Mouse (Mus musculus) lung, embryonic 16.5 days (tissue): ENCODE measurements around the gene Cadm3. TPM values are rescaled to one million over a fixed set of nuclear protein-coding genes. Genes with fewer than 3 reads are reported as not detected.
A peak's percentile ranks its signal among the peaks of the same experiment; 100 is the strongest.

Source experiments
- ATAC-seq: fragments of 200-750 bp; cut with Nextera tagmentation; 2 replicates; pipeline ENCODE4 v1.8.0; 2017; ENCODE audit warnings: low read depth, mild to moderate bottlenecking, moderate library complexity
- H3K27ac ChIP-seq: fragments of 300-500 bp; sonication (generic); 2 replicates; pipeline ENCODE4 v1.5.1; 2014; ENCODE audit warnings: mild to moderate bottlenecking, control low read depth, low read length
- H3K27me3 ChIP-seq: fragments of 300-500 bp; sonication (generic); 2 replicates; pipeline ENCODE4 v1.6.1; 2014; ENCODE audit warnings: low read depth, low read length, mixed read lengths; ENCODE audit not compliant: control insufficient read depth, insufficient read depth
- H3K36me3 ChIP-seq: fragments of 300-500 bp; sonication (generic); 2 replicates; pipeline ENCODE4 v1.6.1; 2014; ENCODE audit warnings: low read length; ENCODE audit not compliant: control insufficient read depth, insufficient read depth
- H3K4me1 ChIP-seq: fragments of 300-500 bp; sonication (generic); replicated peaks from 2 replicates; pipeline ENCODE4 v1.6.1; 2014; ENCODE audit warnings: low read length, mixed read lengths; ENCODE audit not compliant: control insufficient read depth, insufficient read depth
- H3K4me2 ChIP-seq: fragments of 300-500 bp; sonication (generic); 2 replicates; pipeline ENCODE4 v1.6.1; 2014; ENCODE audit warnings: low read depth, low read length, control low read depth
- H3K4me3 ChIP-seq: fragments of 300-500 bp; sonication (generic); 2 replicates; pipeline ENCODE4 v1.5.1; 2014; ENCODE audit warnings: mild to moderate bottlenecking, low read length, control low read depth
- H3K9ac ChIP-seq: fragments of 300-500 bp; sonication (generic); 2 replicates; pipeline ENCODE4 v1.6.1; 2014; ENCODE audit warnings: low read length, control low read depth
- H3K9me3 ChIP-seq: fragments of 300-500 bp; sonication (generic); 2 replicates; pipeline ENCODE4 v1.6.1; 2016; ENCODE audit warnings: low read length; ENCODE audit not compliant: control insufficient read depth
- WGBS: fragments of 180-500 bp; shearing (Covaris S2); extraction: QIAGEN DNeasy Blood & Tissue Kit; methylation state at CpG from one replicate; pipeline ENCODE4 v1.1.7; 2014; 5-methylcytosine and 5-hydroxymethylcytosine counted together
- polyA plus RNA-seq: library from polyadenylated mRNA; unstranded; fragments of >200 nt; fragmentation: Nextera tagmentation; extraction: Ambion mirVana; gene quantifications from 2 replicates; pipeline ENCODE4 v1.2.1, GENCODE M21; 2015

Gene Cadm3
- polyA plus RNA-seq, 1 experiment from 2014 or later = 0.87 TPM

DNA sequence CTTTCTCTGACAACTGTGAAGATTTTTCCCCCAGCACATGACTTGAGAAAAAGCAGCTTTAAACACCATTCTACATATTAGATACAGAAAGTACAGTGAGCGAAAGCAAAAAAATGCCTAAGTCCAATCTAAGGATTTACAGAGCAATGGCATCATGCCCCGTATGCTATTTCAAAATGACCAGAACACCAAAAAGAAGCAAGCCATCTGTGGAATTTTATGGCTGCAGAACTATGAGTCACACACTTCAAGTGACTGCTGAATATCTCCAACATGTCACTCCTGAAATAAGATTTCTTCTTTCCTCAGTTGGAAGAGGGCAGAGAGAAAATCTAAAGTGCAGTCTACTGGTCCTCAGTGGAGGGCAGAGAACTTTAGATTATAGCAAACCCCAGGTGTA, 4.1 kb downstream of the Cadm3 start:
- H3K4me1 ChIP-seq = peaks cover 8% of the 10 kb centered on the region
- H3K9me3 ChIP-seq = no peaks in the 10 kb centered on the region
- H3K4me3 ChIP-seq = no peak overlapping the region
- WGBS = 84% methylated on average over 2 of the region's 2 CpGs
- ATAC-seq = no peak
- H3K27ac ChIP-seq = no peak overlapping the region
- peaks cover 23% of the 10 kb centered on the region for H3K27me3 ChIP-seq
- H3K4me2 ChIP-seq = no peak overlapping the region
- no peak overlapping the region for H3K9ac ChIP-seq
- no peaks in the 10 kb centered on the region for H3K36me3 ChIP-seq

GRCm38 (mm10) chr1:173361651-173362050, 5.8 kb downstream of the Cadm3 start:
- WGBS = 24% methylated on average over 6 of the region's 6 CpGs
- H3K36me3 ChIP-seq = no peaks in the 10 kb centered on the region
- H3K9me3 ChIP-seq = no peaks in the 10 kb centered on the region
- peaks cover 2% of the 10 kb centered on the region for H3K4me1 ChIP-seq
- no peak; the same call in 1 of the 2 replicates for ATAC-seq
- H3K9ac ChIP-seq = no peak overlapping the region
- no peak overlapping the region for H3K27ac ChIP-seq
- peaks cover 10% of the 10 kb centered on the region; the same call in 1 of the 2 replicates for H3K27me3 ChIP-seq
- H3K4me3 ChIP-seq = no peak overlapping the region
- H3K4me2 ChIP-seq = no peak overlapping the region

- Histone ChIP-seq H3K4me1 (no peaks in the 10 kb centered on the region), H3K27ac (no peak overlapping the region), H3K4me2 (no peak overlapping the region), H3K9ac (no peak overlapping the region), H3K36me3 (no peaks in the 10 kb centered on the region), H3K9me3 (no peaks in the 10 kb centered on the region), H3K4me3 (no peak overlapping the region), H3K27me3 (no peaks in the 10 kb centered on the region)
- 68% methylated on average over 4 of the region's 4 CpGs for WGBS
- ATAC-seq = no peak
Measured at GRCm38 (mm10) chr1:173359590-173360290, 7.8 kb downstream of the Cadm3 start.

DNA sequence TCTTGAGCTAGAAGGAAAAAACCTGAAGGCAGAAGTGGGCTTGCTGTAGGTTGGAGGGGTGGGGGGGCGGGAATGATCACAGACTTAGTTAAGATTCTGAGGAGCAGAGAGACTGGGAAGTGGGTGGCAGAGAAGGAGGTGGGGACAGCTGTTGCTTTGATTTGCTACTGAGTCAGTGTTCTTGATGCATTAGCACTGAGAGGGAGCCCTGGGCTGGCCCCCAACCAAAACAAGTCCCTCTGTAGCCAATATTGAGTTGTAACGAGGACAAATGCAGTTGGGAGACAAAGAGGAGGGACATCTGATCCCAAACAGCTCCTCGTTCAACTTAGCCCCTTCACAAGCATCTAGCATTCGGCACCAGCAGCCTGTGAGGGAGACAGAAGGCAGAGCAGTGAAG, 9.7 kb downstream of the Cadm3 start:
- ATAC-seq = no peak
- Histone ChIP-seq H3K9ac (no peak overlapping the region), H3K4me3 (no peak overlapping the region)

DNA sequence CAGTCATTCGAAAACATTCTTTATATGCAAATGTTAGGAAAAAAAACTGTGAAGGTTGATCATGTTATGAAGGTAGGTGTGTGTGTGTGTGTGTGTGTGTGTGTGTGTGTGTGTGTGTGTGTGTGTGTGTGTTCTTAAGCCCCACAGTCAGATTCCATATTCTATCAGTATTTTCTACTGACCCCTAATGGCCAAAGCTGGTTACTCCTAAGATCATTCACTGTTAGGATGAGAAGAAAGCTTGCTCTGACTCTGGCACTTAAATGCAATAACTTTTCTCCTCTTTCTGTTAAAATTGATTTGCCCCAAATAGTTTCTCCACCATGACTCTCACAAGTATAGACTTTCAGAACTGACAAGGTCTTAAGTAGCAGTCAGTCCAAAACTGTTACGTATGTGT, 10.8 kb downstream of the Cadm3 start:
- WGBS = 80% methylated on average over 2 of the region's 2 CpGs
- H3K4me2 ChIP-seq = no peak overlapping the region
- H3K9me3 ChIP-seq = no peaks in the 10 kb centered on the region
- no peak overlapping the region for H3K27ac ChIP-seq
- H3K4me1 ChIP-seq = no peaks in the 10 kb centered on the region
- no peak for ATAC-seq
- no peak overlapping the region for H3K9ac ChIP-seq
- H3K4me3 ChIP-seq = no peak overlapping the region
- H3K36me3 ChIP-seq = no peaks in the 10 kb centered on the region
- no peaks in the 10 kb centered on the region for H3K27me3 ChIP-seq

More for the DNA sequence above, 9.7 kb downstream of the Cadm3 start:
- Histone ChIP-seq H3K36me3 (no peaks in the 10 kb centered on the region), H3K4me1 (no peaks in the 10 kb centered on the region), H3K27ac (no peak overlapping the region), H3K9me3 (no peaks in the 10 kb centered on the region), H3K4me2 (no peak overlapping the region), H3K27me3 (no peaks in the 10 kb centered on the region)
- WGBS = 38% methylated on average over 4 of the region's 4 CpGs

GRCm38 (mm10) chr1:173355107-173355846, 12.2 kb downstream of the Cadm3 start:
- no peaks in the 10 kb centered on the region for H3K36me3 ChIP-seq
- H3K4me2 ChIP-seq = no peak overlapping the region
- no peak for ATAC-seq
- H3K9ac ChIP-seq = no peak overlapping the region
- no peak overlapping the region for H3K4me3 ChIP-seq
- no peaks in the 10 kb centered on the region for H3K4me1 ChIP-seq
- WGBS = 66% methylated on average over 7 of the region's 7 CpGs
- H3K27ac ChIP-seq = no peak overlapping the region
- no peaks in the 10 kb centered on the region for H3K27me3 ChIP-seq
- H3K9me3 ChIP-seq = no peaks in the 10 kb centered on the region

DNA sequence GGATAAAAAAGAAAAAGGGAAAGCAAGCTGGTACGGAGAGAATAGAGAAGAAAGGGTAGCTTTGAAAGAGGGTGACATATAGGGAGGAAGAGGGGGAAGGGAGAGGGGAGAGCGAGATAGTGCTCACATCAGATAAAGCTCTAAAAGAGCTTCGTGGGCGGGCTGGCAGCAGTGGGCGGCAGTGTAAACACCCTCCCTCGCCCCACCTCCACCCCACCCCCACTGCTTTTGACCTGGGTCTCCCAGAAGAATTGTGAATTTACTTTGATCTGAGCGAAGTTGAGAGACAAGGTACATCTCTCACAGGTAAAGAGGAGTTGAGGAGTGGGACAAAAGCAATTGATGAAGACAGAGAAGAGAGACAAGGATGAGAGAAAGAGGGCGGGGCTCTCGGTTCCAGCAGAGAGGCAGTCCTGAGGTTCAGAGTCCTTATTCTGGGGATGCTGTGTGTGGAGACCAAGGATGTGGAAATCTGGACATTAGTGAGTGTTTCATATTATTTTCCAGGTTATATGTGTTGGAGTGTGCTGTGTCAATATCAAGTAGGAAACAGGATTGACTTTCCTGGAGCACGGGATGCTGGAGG, 17.0 kb downstream of the Cadm3 start, which contains the start of gene Aim2:
Gene Aim2, plus strand, starts transcription at position 508 of the 586 bp plus-strand sequence.
- Histone ChIP-seq H3K9ac (no peak within 1 kb of the TSS), H3K4me3 (peak within 1 kb of the TSS; percentile 14; the same call in 1 of the 2 replicates), H3K36me3 (no peaks in the 10 kb centered on the region), H3K9me3 (no peaks in the 10 kb centered on the region), H3K27ac (no peak within 1 kb of the TSS), H3K27me3 (no peaks in the 10 kb centered on the region), H3K4me2 (peak within 1 kb of the TSS; percentile 48), H3K4me1 (no peaks in the 10 kb centered on the region)
- ATAC-seq = 0 out of 2 replicates have a peak, but pooled peaks have one; percentile 31
- 8% methylated on average over 10 of the region's 10 CpGs for WGBS

GRCm38 (mm10) chr1:173349946-173350345, 17.5 kb downstream of the Cadm3 start:
- peak; percentile 74 for ATAC-seq
- H3K4me3 ChIP-seq = peak overlapping the region; percentile 14; the same call in 1 of the 2 replicates
- no peak overlapping the region for H3K27ac ChIP-seq
- WGBS = 2% methylated on average over 6 of the region's 6 CpGs
- H3K4me1 ChIP-seq = no peaks in the 10 kb centered on the region
- no peaks in the 10 kb centered on the region for H3K36me3 ChIP-seq
- H3K9ac ChIP-seq = no peak overlapping the region
- peak overlapping the region; percentile 48 for H3K4me2 ChIP-seq
- H3K27me3 ChIP-seq = no peaks in the 10 kb centered on the region
- no peaks in the 10 kb centered on the region for H3K9me3 ChIP-seq

DNA sequence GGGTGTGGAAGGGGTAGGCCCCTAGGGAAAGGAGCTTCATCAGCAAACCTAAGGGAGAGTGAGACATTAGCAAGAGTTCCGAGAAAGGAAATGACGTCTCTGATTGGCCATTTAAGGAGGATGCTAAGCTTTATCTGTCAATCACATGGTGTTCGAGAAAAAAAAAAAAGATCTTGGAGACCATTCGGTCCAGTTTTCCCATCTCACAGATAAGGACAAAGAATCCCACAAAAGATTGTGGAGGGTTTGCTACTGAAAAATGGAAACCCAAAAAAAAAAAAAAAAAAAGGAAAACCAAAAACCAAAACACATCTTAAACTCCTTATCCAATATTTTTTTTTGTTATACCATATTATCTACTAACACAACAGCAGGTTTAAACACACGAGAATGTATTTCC, 18.3 kb downstream of the Cadm3 start:
- H3K27me3 ChIP-seq = no peaks in the 10 kb centered on the region
- H3K4me2 ChIP-seq = no peak overlapping the region
- H3K27ac ChIP-seq = no peak overlapping the region
- H3K4me3 ChIP-seq = no peak overlapping the region
- WGBS = 60% methylated on average over 5 of the region's 5 CpGs
- ATAC-seq = no peak
- no peaks in the 10 kb centered on the region for H3K36me3 ChIP-seq
- H3K9me3 ChIP-seq = no peaks in the 10 kb centered on the region
- no peak overlapping the region for H3K9ac ChIP-seq
- no peaks in the 10 kb centered on the region for H3K4me1 ChIP-seq
